Mouse (Mus musculus): ENCODE results near the gene Tmub2. TPM values are rescaled to one million over a fixed set of nuclear protein-coding genes. Genes with fewer than 3 reads are reported as not detected.

Gene Tmub2
- polyA plus RNA-seq, 1 experiment from 2014 or later = 20.8 TPM

DNA sequence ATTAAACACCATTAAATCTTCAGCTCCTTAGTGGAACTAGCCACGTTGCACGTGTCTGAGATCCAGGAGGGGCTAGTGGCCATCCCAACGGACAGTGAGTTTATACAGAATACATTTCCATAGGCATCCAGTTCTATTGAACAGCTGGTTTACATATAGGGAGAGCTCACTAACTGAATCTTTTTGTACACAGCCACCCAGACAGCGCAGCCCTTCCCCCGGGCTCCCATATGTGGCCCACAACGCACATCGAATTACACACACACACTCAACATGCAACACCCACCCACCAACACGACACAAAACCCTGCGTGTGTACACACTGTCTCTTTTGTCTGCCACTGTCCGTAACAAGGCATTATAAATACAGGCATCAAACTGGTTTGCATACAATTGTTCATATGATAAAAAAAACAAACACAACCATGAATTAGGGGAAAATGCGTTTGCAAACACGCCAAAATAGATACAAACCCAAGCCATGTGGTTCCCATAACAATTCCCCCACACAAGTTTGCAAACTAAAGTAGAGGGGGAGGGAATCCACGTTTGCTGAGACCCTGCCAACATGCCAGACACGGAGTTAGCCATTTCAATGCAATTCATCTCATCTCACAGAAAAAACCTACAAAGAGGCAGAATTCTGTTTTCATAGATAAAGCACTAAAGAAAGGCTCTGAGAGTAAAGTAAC, 39.0 kb upstream of the Tmub2 start:
- Histone ChIP-seq H3K9ac (replicated peaks) (no peak overlapping the region), H3K4me1 (ENCODE audit: insufficient read depth) (peaks cover 11% of the 10 kb centered on the region), H3K4me3 (ENCODE audit: low read depth, low read length) (peak overlapping the region; percentile 34; the same call in 1 of the 2 replicates), H3K4me2 (ENCODE audit: low read depth, low read length) (peak overlapping the region; percentile 65), H3K27ac (ENCODE audit: low read depth) (no peak overlapping the region), H3K27me3 (ENCODE audit: insufficient read depth, low read length) (0 out of 2 replicates have a peak, but pooled peaks cover 3% of the 10 kb centered on the region), H3K9me3 (ENCODE audit: low read length) (no peaks in the 10 kb centered on the region), H3K36me3 (replicated peaks; ENCODE audit: insufficient read depth, low read length) (no peaks in the 10 kb centered on the region; the same call in 1 of the 2 replicates)
- WGBS (ENCODE audit: insufficient replicate concordance) = 58% methylated on average over 14 of the region's 14 CpGs
- DNase-seq (no peak), ATAC-seq (no peak)
- TF ChIP-seq CTCF (IDR thresholded peaks at IDR 0.05; ENCODE audit: low read depth) (no peak), EP300 (IDR thresholded peaks at IDR 0.05; ENCODE audit: low read depth) (no peak)

- no peak for DNase-seq
- Histone ChIP-seq H3K4me3 (ENCODE audit: low read depth, low read length) (no peak overlapping the region), H3K27ac (ENCODE audit: low read depth) (no peak overlapping the region), H3K4me1 (ENCODE audit: insufficient read depth) (peaks cover 11% of the 10 kb centered on the region), H3K36me3 (replicated peaks; ENCODE audit: insufficient read depth, low read length) (no peaks in the 10 kb centered on the region; the same call in 1 of the 2 replicates), H3K27me3 (ENCODE audit: insufficient read depth, low read length) (0 out of 2 replicates have a peak, but pooled peaks cover 3% of the 10 kb centered on the region), H3K9me3 (ENCODE audit: low read length) (no peaks in the 10 kb centered on the region), H3K4me2 (ENCODE audit: low read depth, low read length) (no peak overlapping the region), H3K9ac (replicated peaks) (no peak overlapping the region)
- ATAC-seq = no peak
- no peak for TF ChIP-seq CTCF (IDR thresholded peaks at IDR 0.05; ENCODE audit: low read depth)
- TF ChIP-seq EP300 (IDR thresholded peaks at IDR 0.05; ENCODE audit: low read depth) = no peak
- 65% methylated on average over 6 of the region's 6 CpGs for WGBS (ENCODE audit: insufficient replicate concordance)
Observed at GRCm38 (mm10) chr11:102246273-102246635, 38.5 kb upstream of the Tmub2 start.

DNA sequence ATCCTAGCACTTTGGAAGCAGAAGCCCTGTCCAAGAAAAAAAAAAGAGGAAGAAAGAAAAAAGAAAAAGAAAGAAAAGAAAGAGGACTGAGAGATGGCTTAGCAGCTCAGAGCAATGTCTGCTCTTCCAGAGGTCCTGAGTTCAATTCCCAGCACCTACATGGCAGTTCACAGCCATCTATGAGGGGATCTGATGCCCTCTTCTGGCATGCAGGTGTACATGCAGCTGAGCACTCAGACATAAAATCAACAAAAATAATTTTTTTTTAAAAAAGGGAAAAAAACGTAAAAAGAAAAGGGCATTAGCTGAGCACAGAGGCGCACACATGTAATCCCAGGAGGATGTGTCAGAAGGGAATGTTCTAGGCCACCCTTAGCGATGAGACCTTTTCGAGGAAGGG, 37.9 kb upstream of the Tmub2 start:
- Histone ChIP-seq H3K4me1 (ENCODE audit: insufficient read depth) (peaks cover 11% of the 10 kb centered on the region), H3K4me3 (ENCODE audit: low read depth, low read length) (no peak overlapping the region), H3K27me3 (ENCODE audit: insufficient read depth, low read length) (0 out of 2 replicates have a peak, but pooled peaks cover 3% of the 10 kb centered on the region), H3K4me2 (ENCODE audit: low read depth, low read length) (no peak overlapping the region), H3K27ac (ENCODE audit: low read depth) (no peak overlapping the region), H3K36me3 (replicated peaks; ENCODE audit: insufficient read depth, low read length) (no peaks in the 10 kb centered on the region; the same call in none of the 2 replicates), H3K9ac (replicated peaks) (no peak overlapping the region), H3K9me3 (ENCODE audit: low read length) (no peaks in the 10 kb centered on the region)
- 79% methylated on average over 4 of the region's 4 CpGs for WGBS (ENCODE audit: insufficient replicate concordance)
- ATAC-seq = no peak
- no peak for DNase-seq
- TF ChIP-seq EP300 (IDR thresholded peaks at IDR 0.05; ENCODE audit: low read depth) = no peak
- TF ChIP-seq CTCF (IDR thresholded peaks at IDR 0.05; ENCODE audit: low read depth) = peak; percentile 45

DNA sequence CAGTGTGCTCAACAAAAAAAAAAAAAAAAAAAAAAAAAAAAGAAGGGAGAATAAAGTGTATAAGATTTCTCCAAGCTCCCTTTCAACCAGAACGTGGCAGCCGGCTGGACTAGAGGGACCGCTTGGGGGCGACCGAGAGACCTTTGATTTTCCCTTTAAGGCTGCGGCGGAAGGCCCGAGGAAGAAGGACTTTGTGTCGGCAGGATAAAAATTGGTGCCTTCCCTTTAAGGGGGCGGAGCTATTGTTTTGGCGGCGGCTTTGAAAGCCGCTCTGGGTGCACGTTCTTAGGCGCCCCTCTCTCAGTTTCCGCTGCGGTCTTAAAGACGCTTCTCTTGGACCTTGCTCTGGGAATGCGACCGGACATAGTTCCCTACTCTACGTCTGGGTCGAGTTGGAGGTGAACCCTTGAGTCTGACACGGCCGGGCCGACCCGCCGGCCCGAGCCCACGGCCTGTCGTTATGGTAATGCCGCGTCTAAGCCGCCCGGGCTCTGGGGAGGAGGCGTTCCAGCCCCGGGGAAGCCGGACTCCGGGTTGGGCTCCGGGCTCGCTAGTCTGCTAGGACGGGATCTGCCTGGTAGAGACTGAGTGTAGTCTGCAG, 36.0 kb upstream of the Tmub2 start, which contains the start of gene BC030867:
Gene BC030867, plus strand, starts transcription at position 253 of the 601 bp plus-strand sequence.
- DNase-seq = peak; percentile 97
- TF ChIP-seq EP300 (IDR thresholded peaks at IDR 0.05; ENCODE audit: low read depth) = peak; percentile 53; the same call in 1 of the 2 replicates
- TF ChIP-seq CTCF (IDR thresholded peaks at IDR 0.05; ENCODE audit: low read depth) = peak; percentile 86
- H3K4me1 ChIP-seq (ENCODE audit: insufficient read depth) = peaks cover 11% of the 10 kb centered on the region
- H3K36me3 ChIP-seq (replicated peaks; ENCODE audit: insufficient read depth, low read length) = peaks cover 3% of the 10 kb centered on the region
- peak within 1 kb of the TSS; percentile 78 for H3K9ac ChIP-seq (replicated peaks)
- H3K9me3 ChIP-seq (ENCODE audit: low read length) = no peaks in the 10 kb centered on the region
- peak within 1 kb of the TSS; percentile 71 for H3K4me3 ChIP-seq (ENCODE audit: low read depth, low read length)
- peak; percentile 82 for ATAC-seq
- H3K4me2 ChIP-seq (ENCODE audit: low read depth, low read length) = peak within 1 kb of the TSS; percentile 92
- H3K27me3 ChIP-seq (ENCODE audit: insufficient read depth, low read length) = no peaks in the 10 kb centered on the region
- H3K27ac ChIP-seq (ENCODE audit: low read depth) = peak within 1 kb of the TSS; percentile 2; the same call in 1 of the 2 replicates
- WGBS (ENCODE audit: insufficient replicate concordance) = under 1% methylated on average over 41 of the region's 41 CpGs

DNA sequence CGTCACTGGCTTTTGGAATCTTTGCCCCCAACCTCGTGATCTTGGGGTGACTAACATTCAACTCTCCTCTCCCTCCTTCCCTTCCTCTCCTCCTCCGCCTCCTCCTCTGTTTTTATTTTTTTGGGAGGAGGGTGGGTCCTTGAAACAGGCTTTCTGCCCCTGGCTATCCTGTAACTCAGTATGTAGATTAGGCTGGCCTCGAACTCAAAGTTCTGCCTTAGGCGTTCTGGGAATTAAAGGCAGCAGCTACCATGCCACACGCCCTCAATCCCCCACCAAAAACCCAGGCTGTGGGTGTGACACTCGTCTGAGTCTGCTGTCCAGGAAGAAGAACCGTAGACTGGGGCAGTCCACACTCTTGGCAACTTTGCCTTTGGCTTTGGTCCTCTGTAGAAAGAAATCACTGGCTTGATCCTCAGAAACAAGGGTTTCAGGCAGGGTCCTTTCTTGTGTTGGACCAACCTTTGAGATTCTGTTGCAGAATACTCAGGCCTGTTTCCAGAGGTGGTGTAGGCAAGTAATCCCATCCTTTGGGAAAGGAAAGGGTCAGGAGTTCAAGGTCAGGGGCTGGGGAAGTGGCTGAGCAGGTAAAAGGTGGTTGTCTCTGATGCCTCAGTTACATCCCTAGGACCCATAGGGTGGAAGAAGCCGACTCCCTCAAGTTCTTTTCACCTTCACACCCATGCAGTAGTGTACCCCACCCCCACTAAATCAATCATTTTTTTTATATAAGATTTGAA, 35.2 kb upstream of the Tmub2 start:
- 13% methylated on average over 9 of the region's 9 CpGs for WGBS (ENCODE audit: insufficient replicate concordance)
- TF ChIP-seq CTCF (IDR thresholded peaks at IDR 0.05; ENCODE audit: low read depth) = no peak
- no peak for TF ChIP-seq EP300 (IDR thresholded peaks at IDR 0.05; ENCODE audit: low read depth)
- Histone ChIP-seq H3K4me3 (ENCODE audit: low read depth, low read length) (peak overlapping the region; percentile 71), H3K27ac (ENCODE audit: low read depth) (no peak overlapping the region), H3K36me3 (replicated peaks; ENCODE audit: insufficient read depth, low read length) (peaks cover 3% of the 10 kb centered on the region), H3K9me3 (ENCODE audit: low read length) (no peaks in the 10 kb centered on the region), H3K4me2 (ENCODE audit: low read depth, low read length) (peak overlapping the region; percentile 92), H3K4me1 (ENCODE audit: insufficient read depth) (peaks cover 11% of the 10 kb centered on the region), H3K9ac (replicated peaks) (peak overlapping the region; percentile 78), H3K27me3 (ENCODE audit: insufficient read depth, low read length) (no peaks in the 10 kb centered on the region)
- DNase-seq (no peak), ATAC-seq (no peak)

DNA sequence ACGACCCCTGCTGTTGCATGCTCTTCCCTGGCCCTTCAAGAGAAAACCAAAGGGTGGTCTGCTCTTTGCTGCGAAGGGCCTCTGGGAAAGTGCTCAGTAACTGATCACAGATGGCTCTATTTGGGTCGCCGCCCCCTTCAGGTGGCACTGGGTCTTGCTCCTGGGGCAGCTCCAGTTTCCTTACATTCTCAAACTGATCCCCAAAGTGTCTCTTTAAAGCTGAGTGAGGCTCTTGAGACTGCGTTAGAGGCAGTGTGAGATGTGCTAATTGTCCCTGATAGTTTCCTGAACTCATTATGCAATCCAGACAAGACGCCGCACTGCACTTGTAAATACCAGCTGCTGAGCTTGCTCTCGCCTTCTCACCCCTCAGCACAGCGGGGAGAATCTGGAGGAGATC, 27.2 kb upstream of the Tmub2 start:
- Histone ChIP-seq H3K9me3 (ENCODE audit: low read length) (no peaks in the 10 kb centered on the region), H3K9ac (replicated peaks) (no peak overlapping the region), H3K4me3 (ENCODE audit: low read depth, low read length) (no peak overlapping the region), H3K27me3 (ENCODE audit: insufficient read depth, low read length) (no peaks in the 10 kb centered on the region), H3K36me3 (replicated peaks; ENCODE audit: insufficient read depth, low read length) (peaks cover 3% of the 10 kb centered on the region; the same call in 1 of the 2 replicates), H3K4me2 (ENCODE audit: low read depth, low read length) (no peak overlapping the region), H3K4me1 (ENCODE audit: insufficient read depth) (0 out of 2 replicates have a peak, but pooled peaks cover 3% of the 10 kb centered on the region), H3K27ac (ENCODE audit: low read depth) (no peak overlapping the region)
- TF ChIP-seq CTCF (IDR thresholded peaks at IDR 0.05; ENCODE audit: low read depth) (peak; percentile 43), EP300 (IDR thresholded peaks at IDR 0.05; ENCODE audit: low read depth) (no peak)
- WGBS (ENCODE audit: insufficient replicate concordance) = 70% methylated on average over 9 of the region's 9 CpGs
- DNase-seq (peak; percentile 45), ATAC-seq (no peak)
